Mouse (Mus musculus) embryonic facial prominence, embryonic 11.5 days (tissue): ENCODE data around the gene Camk1. TPM values are rescaled to one million over a fixed set of nuclear protein-coding genes. Genes with fewer than 3 reads are reported as not detected.

Source experiments
- ATAC-seq: fragments of 200-750 bp; cut with Nextera tagmentation; replicated peaks from 2 replicates; pipeline ENCODE4 v1.8.0; 2017; ENCODE audit warnings: low read depth; ENCODE audit not compliant: insufficient number of reproducible peaks, low FRiP score, low TSS enrichment
- DNase-seq: peaks from one replicate; pipeline ENCODE4 v3.0.0-alpha.2; 2015; ENCODE audit warnings: low spot score
- H3K27ac ChIP-seq: fragments of 300-500 bp; sonication (generic); replicated peaks from 2 replicates; pipeline ENCODE4 v1.5.1; 2014; ENCODE audit warnings: mild to moderate bottlenecking, low read depth, low read length, control low read depth
- H3K27me3 ChIP-seq: fragments of 300-500 bp; sonication (generic); 2 replicates; pipeline ENCODE4 v1.6.1; 2014; ENCODE audit warnings: mild to moderate bottlenecking, low read length, moderate library complexity, mixed read lengths; ENCODE audit not compliant: control insufficient read depth, insufficient read depth
- H3K36me3 ChIP-seq: fragments of 300-500 bp; sonication (generic); replicated peaks from 2 replicates; pipeline ENCODE4 v1.6.1; 2014; ENCODE audit warnings: low read depth, mild to moderate bottlenecking, low read length, moderate library complexity, mixed read lengths; ENCODE audit not compliant: control insufficient read depth, insufficient read depth
- H3K4me1 ChIP-seq: fragments of 300-500 bp; sonication (generic); 2 replicates; pipeline ENCODE4 v1.6.1; 2014; ENCODE audit warnings: low read length, mixed read lengths; ENCODE audit not compliant: control insufficient read depth, insufficient read depth
- H3K4me2 ChIP-seq: fragments of 300-500 bp; sonication (generic); 2 replicates; pipeline ENCODE4 v1.6.1; 2014; ENCODE audit warnings: low read depth, mild to moderate bottlenecking, control low read depth, low read length, moderate library complexity
- H3K4me3 ChIP-seq: fragments of 300-500 bp; sonication (generic); 2 replicates; pipeline ENCODE4 v1.5.1; 2014; ENCODE audit warnings: low read depth, low read length, control low read depth
- H3K9ac ChIP-seq: fragments of 300-500 bp; sonication (generic); replicated peaks from 2 replicates; pipeline ENCODE4 v1.6.1; 2014; ENCODE audit warnings: mild to moderate bottlenecking, control low read depth, low read length
- H3K9me3 ChIP-seq: fragments of 300-500 bp; sonication (generic); replicated peaks from 2 replicates; pipeline ENCODE4 v1.6.1; 2016; ENCODE audit warnings: mild to moderate bottlenecking, low read length, inconsistent platforms, mixed read lengths; ENCODE audit not compliant: control insufficient read depth
- WGBS: fragments of 180-500 bp; shearing (Covaris S2); extraction: QIAGEN DNeasy Blood & Tissue Kit; methylation state at CpG from one replicate; pipeline ENCODE4 v1.1.7; 2014; 5-methylcytosine and 5-hydroxymethylcytosine counted together
- polyA plus RNA-seq: library from polyadenylated mRNA; unstranded; fragments of >200 nt; fragmentation: Nextera tagmentation; extraction: Ambion mirVana; gene quantifications from 2 replicates; pipeline ENCODE4 v1.2.1, GENCODE M21; 2014

Camk1 gene
- 73.5 and 77.1 TPM in 2 replicates for polyA plus RNA-seq

DNA sequence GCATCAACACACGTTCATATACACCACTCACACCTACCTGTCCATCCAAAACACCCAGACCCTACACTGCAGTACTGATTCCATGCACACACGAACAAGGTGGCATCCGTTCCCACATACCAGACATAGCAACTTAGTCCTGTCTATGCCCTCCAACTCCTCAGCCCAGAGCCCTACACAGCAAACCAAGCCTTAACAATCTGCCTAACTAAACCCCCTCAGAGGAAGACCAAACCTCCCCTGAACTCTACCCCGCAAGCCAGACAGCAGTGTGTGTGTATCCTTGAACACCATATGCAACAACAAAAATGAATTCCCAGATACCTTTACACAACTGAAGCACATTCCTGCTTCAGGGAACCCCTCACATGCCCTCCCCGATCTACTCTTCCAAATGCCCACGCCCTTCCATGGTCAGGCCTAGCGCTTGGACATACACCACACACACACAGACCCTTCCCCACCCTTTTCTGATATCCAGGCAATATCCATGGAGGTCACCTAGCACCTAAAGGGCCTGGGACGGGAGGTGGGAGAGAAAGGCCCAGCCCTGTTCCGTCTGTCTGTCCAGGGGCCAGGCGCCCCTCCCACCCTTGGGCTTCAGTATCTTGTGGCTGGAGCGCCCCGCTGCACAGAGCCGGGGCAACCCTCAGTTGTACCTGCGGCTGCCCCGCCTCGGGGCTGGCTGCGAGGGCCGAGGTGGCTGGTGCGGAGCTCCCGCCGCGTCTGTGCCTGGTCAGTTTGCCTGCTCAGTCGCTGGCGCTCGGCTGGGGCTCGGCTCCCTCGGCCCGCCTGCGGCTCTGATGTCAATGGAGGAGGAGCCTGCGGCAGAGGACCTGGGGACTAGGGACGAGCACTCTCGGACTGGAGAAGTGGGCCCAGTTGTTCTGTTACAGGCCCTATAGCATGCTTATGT lies at the start of gene Camk1:
Gene Camk1 (minus strand): TSS at position 808 of the 916 bp plus-strand sequence.
- peak; percentile 86 for ATAC-seq
- Histone ChIP-seq H3K27me3 (no peaks in the 10 kb centered on the region), H3K4me3 (peak within 1 kb of the TSS; percentile 49), H3K27ac (no peak within 1 kb of the TSS), H3K4me2 (peak within 1 kb of the TSS; percentile 76), H3K4me1 (no peaks in the 10 kb centered on the region), H3K9me3 (no peaks in the 10 kb centered on the region), H3K36me3 (no peaks in the 10 kb centered on the region), H3K9ac (peak within 1 kb of the TSS; percentile 76)
- WGBS: 15% methylated on average over 32 of the region's 32 CpGs
- peak; percentile 73 for DNase-seq

DNA sequence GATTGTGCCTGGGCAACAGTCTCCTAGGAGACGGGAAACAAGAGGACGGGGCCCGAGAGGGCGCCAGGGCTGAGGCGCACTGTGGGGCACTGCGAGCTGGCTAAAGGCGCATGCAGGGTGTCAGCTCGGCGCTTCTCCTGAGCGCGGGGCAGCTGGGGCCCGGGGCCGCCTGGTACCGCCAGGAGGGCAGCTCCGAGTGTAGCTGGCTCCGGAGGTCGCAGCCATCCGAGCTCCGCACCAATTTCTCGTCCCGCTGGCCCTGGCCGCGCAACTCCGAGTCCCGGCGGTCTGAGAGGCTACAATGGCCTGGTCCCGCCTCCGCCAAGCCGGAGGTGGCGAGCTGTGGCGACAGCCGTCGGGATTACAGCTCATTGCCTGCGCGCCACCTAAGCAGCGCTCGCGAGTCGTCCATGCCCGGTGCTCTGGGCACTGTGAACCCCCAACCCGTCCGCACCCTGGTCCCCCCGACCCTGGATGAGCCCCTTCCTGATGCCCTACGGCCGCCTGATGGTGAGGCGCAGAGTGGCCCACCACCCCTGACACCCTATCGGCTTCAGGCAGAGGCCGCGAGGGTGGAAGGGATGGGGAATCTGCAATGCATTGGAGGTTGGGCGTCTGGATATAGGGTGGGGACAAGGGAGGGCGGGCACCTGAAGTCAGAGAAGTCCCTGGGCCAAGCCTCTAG lies 48.7 kb upstream of the Camk1 start:
- H3K4me3 ChIP-seq: peak overlapping the region; percentile 44
- no peak overlapping the region for H3K27ac ChIP-seq
- H3K9me3 ChIP-seq: no peaks in the 10 kb centered on the region
- H3K36me3 ChIP-seq: no peaks in the 10 kb centered on the region; the same call in none of the 2 replicates
- no peaks in the 10 kb centered on the region; the same call in 1 of the 2 replicates for H3K27me3 ChIP-seq
- peak; percentile 78 for ATAC-seq
- 1% methylated on average over 51 of the region's 51 CpGs for WGBS
- H3K4me2 ChIP-seq: peak overlapping the region; percentile 92
- H3K4me1 ChIP-seq: no peaks in the 10 kb centered on the region; the same call in 1 of the 2 replicates
- DNase-seq: peak; percentile 71
- peak overlapping the region; percentile 66 for H3K9ac ChIP-seq

DNA sequence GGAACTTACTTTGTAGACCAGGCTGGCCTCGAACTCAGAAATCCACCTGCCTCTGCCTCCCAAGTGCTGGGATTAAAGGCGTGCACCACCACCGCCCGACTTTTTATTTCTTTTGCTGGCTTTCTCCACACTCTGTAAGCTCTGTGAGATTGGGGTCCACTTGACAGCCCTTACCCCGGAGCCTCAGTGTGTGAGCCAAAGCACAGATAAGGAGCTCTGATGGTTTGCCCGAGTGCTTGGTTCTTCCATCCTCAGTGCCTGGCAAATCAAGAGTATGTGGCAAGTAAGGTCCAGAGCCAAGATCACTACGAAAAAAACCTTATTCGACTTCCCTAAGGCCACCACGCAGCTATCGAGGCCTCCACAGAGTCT lies 48.2 kb upstream of the Camk1 start:
- DNase-seq (no peak), ATAC-seq (peak; percentile 2; the same call in 1 of the 2 replicates)
- Histone ChIP-seq H3K4me2 (peak overlapping the region; percentile 92), H3K36me3 (no peaks in the 10 kb centered on the region; the same call in none of the 2 replicates), H3K9ac (peak overlapping the region; percentile 66), H3K4me3 (peak overlapping the region; percentile 44), H3K27ac (no peak overlapping the region), H3K9me3 (no peaks in the 10 kb centered on the region), H3K4me1 (no peaks in the 10 kb centered on the region; the same call in 1 of the 2 replicates), H3K27me3 (no peaks in the 10 kb centered on the region; the same call in 1 of the 2 replicates)
- 30% methylated on average over 10 of the region's 10 CpGs for WGBS

DNA sequence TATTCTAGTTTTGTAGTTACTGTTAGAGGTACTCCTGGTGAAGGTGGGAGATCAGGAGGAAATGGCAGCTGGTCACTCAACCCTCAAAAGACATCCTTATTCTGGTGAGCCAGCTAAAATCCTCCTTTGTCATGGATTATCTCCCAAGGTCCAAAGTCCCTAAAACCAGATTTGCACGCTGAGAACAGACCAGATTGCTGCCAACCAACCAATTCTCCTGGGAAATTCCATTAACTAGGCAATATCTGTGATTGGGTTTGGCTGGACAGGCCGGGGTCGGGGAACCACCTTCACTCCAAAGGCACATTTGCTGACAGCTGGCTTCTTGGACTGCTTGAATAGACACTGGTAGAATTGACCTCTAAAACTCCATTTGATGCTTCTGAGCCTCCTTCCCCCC lies 46.9 kb upstream of the Camk1 start:
- 81% methylated on average over 3 of the region's 3 CpGs for WGBS
- H3K4me2 ChIP-seq: no peak overlapping the region
- H3K4me1 ChIP-seq: no peaks in the 10 kb centered on the region; the same call in 1 of the 2 replicates
- H3K4me3 ChIP-seq: no peak overlapping the region
- H3K9me3 ChIP-seq: no peaks in the 10 kb centered on the region
- H3K36me3 ChIP-seq: peaks cover 2% of the 10 kb centered on the region
- no peaks in the 10 kb centered on the region; the same call in 1 of the 2 replicates for H3K27me3 ChIP-seq
- no peak overlapping the region for H3K27ac ChIP-seq
- ATAC-seq: no peak
- no peak for DNase-seq
- H3K9ac ChIP-seq: no peak overlapping the region

DNA sequence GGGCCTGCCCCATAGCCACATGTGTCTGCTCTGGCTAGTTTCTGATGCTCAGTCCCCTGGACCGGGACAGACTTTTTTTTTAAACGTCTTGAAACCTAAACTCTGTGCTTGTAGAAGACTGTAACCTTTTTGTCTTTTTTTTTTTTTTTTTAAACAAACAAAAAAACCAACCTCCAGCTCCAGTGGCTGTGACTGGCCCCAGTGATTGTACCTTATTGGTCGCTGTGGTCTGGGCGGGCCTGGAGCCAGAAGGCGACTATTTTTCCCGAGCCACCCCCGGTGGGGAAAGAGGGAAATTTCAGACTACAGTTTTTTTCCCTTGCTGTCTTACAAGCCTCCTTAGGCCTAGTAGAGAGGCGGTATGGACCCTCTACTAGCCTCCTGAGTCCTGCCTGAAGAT lies 45.2 kb upstream of the Camk1 start, which contains the start of gene Ttll3:
Gene Ttll3 (plus strand): TSS at position 301 of the 400 bp plus-strand sequence.
- 76% methylated on average over 8 of the region's 8 CpGs for WGBS
- no peak for ATAC-seq
- no peak within 1 kb of the TSS for H3K27ac ChIP-seq
- H3K4me1 ChIP-seq: no peaks in the 10 kb centered on the region; the same call in 1 of the 2 replicates
- H3K36me3 ChIP-seq: peaks cover 15% of the 10 kb centered on the region
- no peak for DNase-seq
- H3K9ac ChIP-seq: no peak within 1 kb of the TSS
- H3K9me3 ChIP-seq: no peaks in the 10 kb centered on the region
- H3K27me3 ChIP-seq: no peaks in the 10 kb centered on the region; the same call in 1 of the 2 replicates
- no peak within 1 kb of the TSS for H3K4me3 ChIP-seq
- no peak within 1 kb of the TSS; the same call in 1 of the 2 replicates for H3K4me2 ChIP-seq

DNA sequence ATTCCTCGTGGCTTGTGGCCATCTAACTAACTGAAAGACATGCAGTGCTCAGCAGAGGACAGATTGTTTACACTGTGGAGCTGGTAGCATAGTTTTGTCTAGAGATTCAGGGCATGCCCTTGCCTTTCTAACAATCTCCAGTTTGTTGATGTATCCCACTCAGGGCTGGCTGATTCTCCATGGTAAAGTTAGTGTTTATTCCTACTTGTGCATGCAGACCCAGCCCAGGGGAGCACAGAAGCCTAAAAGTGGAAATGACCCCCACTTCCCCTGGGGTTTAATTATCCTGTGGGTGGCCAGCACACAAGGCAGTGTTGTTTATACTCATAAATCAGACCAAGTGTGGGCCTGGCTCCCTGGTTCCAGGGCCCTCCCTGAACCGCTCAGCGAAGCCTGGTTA lies 42.2 kb upstream of the Camk1 start:
- no peak overlapping the region for H3K4me2 ChIP-seq
- H3K9me3 ChIP-seq: no peaks in the 10 kb centered on the region
- no peaks in the 10 kb centered on the region; the same call in 1 of the 2 replicates for H3K27me3 ChIP-seq
- H3K27ac ChIP-seq: no peak overlapping the region
- H3K36me3 ChIP-seq: peaks cover 20% of the 10 kb centered on the region
- H3K9ac ChIP-seq: no peak overlapping the region
- no peak overlapping the region for H3K4me3 ChIP-seq
- WGBS: 86% methylated on average over 3 of the region's 3 CpGs
- no peak for ATAC-seq
- DNase-seq: no peak
- H3K4me1 ChIP-seq: no peaks in the 10 kb centered on the region

DNA sequence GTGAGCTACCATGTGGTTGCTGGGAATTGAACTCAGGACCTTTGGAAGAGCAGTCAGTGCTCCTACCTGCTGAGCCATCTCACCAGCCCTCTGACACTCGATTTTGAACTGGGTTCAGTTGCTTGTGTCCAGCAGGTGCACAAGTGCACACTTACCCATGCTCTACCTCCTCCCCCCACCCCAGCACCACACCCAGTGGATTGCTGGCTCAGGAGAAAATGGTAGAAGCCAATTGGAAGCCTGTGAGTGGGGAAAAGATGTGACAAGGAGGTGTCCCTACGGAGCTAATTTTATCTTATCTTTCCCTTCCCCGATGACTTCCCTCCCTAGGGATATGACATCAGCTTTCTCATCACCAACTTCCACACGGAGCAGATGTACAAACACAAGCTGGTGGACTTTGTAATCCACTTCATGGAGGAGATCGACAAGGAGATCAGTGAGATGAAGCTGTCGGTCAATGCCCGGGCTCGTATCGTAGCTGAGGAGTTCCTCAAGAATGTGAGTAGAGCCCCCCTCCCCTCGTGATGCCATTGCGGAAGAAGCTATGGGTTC lies 41.5 kb upstream of the Camk1 start:
- WGBS: 88% methylated on average over 11 of the region's 11 CpGs
- DNase-seq (no peak), ATAC-seq (no peak)
- Histone ChIP-seq H3K4me1 (no peaks in the 10 kb centered on the region), H3K4me2 (no peak overlapping the region), H3K9me3 (no peaks in the 10 kb centered on the region), H3K36me3 (peaks cover 20% of the 10 kb centered on the region), H3K27ac (no peak overlapping the region), H3K4me3 (no peak overlapping the region), H3K9ac (no peak overlapping the region), H3K27me3 (no peaks in the 10 kb centered on the region)
